Mouse (Mus musculus) c-Kit-negative CD71-positive TER-119-positive erythroid progenitor cells, embryonic 14.5 days (primary cell): ENCODE data around the gene Gm20532.

Experiments
- DNase-seq: peaks from one replicate; pipeline ENCODE4 v3.0.0-alpha.2; 2013; ENCODE audit warnings: low read depth, low spot score

The Gm20532 gene

DNA sequence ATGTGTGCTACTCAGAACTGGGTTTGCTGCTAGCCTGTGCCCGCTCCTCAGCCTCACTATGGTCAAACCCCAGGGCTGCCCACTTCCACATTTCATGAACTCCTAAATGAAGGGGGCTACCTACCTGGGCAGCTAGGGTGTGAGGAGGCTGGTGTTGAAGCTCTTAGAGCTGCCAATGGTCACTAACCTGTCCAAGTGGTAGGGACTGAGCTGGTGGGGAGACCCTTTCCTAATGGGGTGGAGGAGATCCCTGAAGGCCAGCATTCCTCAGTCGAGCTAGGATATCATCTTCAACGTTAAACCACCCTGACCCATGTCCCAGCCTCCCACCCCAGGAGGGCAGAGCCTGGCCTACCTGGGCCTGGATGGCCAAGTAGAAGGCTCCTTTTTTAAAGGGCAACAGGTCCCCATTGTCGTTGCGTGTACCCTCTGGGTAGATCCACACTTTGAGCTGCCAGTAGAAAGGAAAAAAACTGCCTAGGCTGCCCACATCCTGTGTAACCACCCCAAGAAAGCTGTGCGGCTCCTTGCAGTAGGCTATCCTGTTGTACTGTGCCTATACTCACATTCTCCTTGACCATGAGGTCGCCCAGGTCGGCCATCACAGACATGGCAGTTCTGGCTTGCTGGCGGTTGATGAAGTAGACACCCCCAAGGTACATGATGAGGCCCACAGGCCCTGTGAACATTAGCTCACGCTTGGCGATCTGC lies 9.4 kb downstream of the Gm20532 start:
- no peak for DNase-seq

- no peak for DNase-seq
These were observed 10.5 kb downstream of the Gm20532 start for GRCm38 (mm10) chr2:26596898-26597297.

GRCm38 (mm10) chr2:26597810-26598209 lies 11.4 kb downstream of the Gm20532 start:
- no peak for DNase-seq

DNA sequence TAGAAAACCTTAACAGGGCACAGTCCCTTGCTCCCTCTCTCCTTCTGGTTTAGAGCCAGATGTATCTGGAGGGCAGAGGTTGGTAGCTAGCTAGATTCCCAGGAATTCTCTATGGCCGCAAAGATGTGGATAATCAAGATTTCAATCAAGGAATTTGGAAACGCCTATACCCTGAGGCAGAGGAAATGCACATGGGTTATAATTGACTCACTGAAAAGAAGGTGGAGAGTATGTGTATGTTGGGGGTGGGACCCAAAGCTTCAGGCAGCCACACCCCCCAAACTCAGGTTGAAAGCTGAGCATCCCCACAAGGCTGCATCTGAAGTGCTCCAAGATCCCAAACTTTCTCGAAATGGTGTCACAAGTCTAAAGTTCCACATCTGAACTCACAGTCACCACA lies 12.0 kb downstream of the Gm20532 start:
- DNase-seq = no peak

DNA sequence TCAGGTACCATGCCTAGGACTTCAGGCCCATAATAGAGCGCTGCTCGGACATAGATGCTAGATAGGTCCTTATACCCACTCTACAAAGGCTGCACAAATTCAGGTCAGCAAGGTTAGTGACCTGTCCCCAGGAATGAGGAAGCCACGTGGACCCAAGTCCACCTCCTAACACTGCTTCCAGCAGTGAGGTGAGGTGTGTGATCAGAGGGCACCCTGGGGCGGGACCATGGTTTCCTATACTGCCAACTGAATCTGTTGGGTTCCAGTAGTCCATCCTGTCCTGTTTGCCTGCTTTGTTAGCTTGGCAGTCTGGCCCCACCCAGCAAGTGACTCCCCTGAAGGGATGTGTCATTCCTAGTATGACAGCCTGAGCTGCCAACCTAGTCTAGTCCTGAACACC lies 13.5 kb downstream of the Gm20532 start:
- DNase-seq = no peak

- no peak for DNase-seq
These were observed 14.2 kb downstream of the Gm20532 start for GRCm38 (mm10) chr2:26600664-26601063.

DNA sequence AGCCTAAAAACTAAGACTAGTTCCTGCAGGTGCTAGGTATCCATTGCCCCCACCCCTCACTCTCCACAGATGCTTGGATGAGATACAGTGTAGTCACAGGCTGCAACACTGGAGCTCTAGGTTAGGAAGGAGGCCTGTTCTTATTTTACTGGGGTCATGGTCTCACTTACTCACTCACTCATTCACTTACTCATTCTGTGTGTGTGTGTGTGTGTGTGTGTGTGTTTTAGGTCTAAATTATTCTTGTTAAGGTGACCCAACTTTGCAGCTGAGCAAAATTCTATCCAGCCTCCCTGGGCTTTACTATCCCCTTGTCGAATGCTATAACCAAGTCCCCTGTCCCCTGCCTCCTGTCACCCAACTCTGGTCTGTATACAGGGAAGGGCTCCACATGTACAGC lies 15.2 kb downstream of the Gm20532 start:
- DNase-seq = no peak

GRCm38 (mm10) chr2:26602631-26603030 lies 16.2 kb downstream of the Gm20532 start:
- DNase-seq = no peak

DNA sequence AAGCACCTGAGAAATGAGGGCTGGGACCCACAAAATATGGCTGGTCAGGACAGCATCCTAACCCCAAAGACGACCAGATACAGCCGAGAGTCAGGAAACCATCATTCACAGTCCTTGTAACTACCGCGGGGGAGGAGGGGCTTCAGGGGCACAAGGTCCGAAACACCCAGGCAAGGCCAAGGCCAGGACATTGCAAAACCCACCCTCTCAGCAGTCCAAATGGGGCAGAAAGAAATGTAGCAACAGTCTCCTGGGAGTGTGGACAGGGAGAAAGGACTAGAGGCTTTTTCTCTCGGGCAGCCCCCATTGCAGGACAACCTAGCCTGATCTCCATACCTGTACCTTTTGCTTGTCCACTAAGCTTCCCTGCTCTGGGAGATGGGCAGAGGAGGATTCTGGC lies 16.7 kb downstream of the Gm20532 start:
- no peak for DNase-seq

GRCm38 (mm10) chr2:26603720-26604671 lies 17.6 kb downstream of the Gm20532 start, which contains the start of gene Agpat2:
Gene Agpat2 (minus strand): TSS chr2:26604417.
- no peak for DNase-seq

GRCm38 (mm10) chr2:26605331-26605730 lies 18.9 kb downstream of the Gm20532 start:
- DNase-seq = no peak

- no peak for DNase-seq
These were observed 20.1 kb downstream of the Gm20532 start for GRCm38 (mm10) chr2:26606579-26606978.

- no peak for DNase-seq
These were observed 20.8 kb downstream of the Gm20532 start for GRCm38 (mm10) chr2:26607056-26607910.

- DNase-seq = no peak
These were observed 22.3 kb downstream of the Gm20532 start for GRCm38 (mm10) chr2:26608781-26609180.

DNA sequence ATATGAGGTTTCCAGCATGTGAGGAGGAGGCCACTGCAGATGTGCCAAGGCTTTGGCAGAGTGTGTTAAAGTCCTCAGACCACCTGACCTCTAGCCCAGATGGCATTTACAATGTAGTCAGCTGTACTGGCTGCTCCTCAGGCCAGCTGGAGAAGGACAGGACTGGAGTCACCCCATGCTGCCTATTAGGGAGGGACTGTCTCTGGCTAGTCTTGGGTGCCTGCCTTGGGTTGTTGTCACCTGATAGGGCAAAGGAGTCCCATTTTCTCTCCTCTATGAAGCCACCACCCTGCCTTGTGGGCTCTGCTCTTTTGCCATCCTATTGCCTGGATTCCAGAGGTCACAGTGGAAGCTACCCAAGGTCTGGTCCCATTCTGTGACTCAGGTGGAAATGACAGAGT lies 22.8 kb downstream of the Gm20532 start:
- no peak for DNase-seq

DNA sequence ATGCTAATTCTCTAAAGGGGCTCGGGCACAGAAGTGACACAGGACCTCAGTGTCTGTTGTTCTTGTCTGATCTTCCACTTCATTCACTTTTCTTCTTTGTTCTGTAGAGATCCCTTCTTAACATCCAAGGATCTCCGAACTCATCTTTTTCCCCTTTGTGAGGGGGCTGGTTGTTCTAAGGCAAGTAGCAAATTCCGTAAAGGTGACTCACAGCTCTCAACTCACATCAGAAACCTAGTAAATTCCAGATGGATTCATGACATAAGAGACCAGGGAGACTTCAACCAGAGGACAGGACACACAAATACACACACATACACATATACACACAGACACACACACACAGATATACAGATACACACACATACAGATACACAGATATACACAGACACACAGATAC lies 24.1 kb downstream of the Gm20532 start:
- no peak for DNase-seq

- no peak for DNase-seq
These were observed 24.6 kb downstream of the Gm20532 start for GRCm38 (mm10) chr2:26611054-26611453.

DNA sequence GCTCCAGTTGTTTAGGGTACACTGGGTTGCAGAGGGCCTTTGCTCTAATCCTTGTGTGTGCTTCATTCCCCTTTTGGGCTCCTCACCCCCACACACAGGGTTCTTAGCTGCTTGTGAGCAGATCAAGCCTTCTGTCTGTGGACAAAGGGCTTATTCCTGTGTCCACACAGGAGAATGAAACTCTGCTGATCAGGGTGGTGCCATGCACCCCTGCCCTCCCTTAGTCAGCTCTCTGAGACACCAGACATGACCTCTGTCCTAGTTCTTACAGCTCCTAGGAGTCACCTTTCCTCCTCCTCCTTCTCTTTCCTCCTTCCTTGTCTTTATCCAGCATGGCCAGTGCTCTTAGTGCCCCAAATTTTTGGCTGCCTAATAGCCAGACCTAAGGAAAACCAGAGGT lies 25.5 kb downstream of the Gm20532 start:
- no peak for DNase-seq

GRCm38 (mm10) chr2:26614903-26615302 lies 28.5 kb downstream of the Gm20532 start:
- no peak for DNase-seq

GRCm38 (mm10) chr2:26615459-26616124 lies 29.2 kb downstream of the Gm20532 start:
- no peak for DNase-seq

GRCm38 (mm10) chr2:26617331-26617730 lies 30.9 kb downstream of the Gm20532 start:
- DNase-seq = no peak
